Mouse (Mus musculus): Measurements from ENCODE around the gene Zfp64. TPM values are rescaled to one million over a fixed set of nuclear protein-coding genes. Genes with fewer than 3 reads are reported as not detected.

Zfp64 gene
- total and polyA plus RNA-seq, 3 experiments, result 20.0 to 37.0 (median 25.1) TPM

DNA sequence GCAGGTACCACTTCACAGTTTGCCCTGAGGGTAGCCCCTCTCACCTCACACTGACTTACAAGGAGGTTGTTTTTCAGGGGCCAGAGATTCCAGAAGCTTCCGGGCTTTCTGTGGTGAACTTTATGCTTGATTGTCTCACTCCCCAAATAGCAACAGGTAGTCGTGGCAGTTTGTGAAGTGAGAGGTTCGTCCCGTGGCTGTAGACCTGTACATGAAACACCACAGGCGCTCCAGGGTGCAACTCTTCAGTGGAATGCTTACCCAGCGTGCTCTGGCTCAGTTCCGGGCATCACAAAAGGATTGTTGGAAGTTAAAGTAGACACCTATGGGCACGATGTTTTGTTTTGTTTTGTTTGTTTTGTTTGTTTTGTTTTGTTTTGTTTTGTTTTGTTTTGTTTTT, 88.4 kb downstream of the Zfp64 start:
- TF ChIP-seq MAFK (IDR thresholded peaks at IDR 0.05; ENCODE audit: insufficient replicate concordance, low read length), result no peak
- no peak for TF ChIP-seq SMC3 (IDR thresholded peaks at IDR 0.05; ENCODE audit: low read depth, low read length)
- TF ChIP-seq IRF4 (IDR thresholded peaks at IDR 0.05; ENCODE audit: low read depth, low read length), result no peak
- TF ChIP-seq TBP (conservative IDR thresholded peaks at IDR 0.05; ENCODE audit: low read depth, low read length), result no peak
- no peak for TF ChIP-seq CHD2 (IDR thresholded peaks at IDR 0.05; ENCODE audit: low read length)
- TF ChIP-seq RAD21 (IDR thresholded peaks at IDR 0.05; ENCODE audit: low read depth, low read length), result no peak
- TF ChIP-seq MXI1 (IDR thresholded peaks at IDR 0.05; ENCODE audit: low read depth, low read length), result no peak
- TF ChIP-seq BHLHE40 (IDR thresholded peaks at IDR 0.05; ENCODE audit: low read depth, low read length), result no peak
- TF ChIP-seq CTCF (conservative IDR thresholded peaks at IDR 0.05 in 1 of 2, IDR thresholded peaks at IDR 0.05 in 1 of 2; ENCODE audit: low read depth in 2 of 2, low read length in 2 of 2), result no peak
- TF ChIP-seq ZKSCAN1 (IDR thresholded peaks at IDR 0.05; ENCODE audit: borderline replicate concordance, low read depth, low read length), result no peak
- TF ChIP-seq POLR2A (IDR thresholded peaks at IDR 0.05; ENCODE audit: low read depth, low read length), result no peak
- TF ChIP-seq CHD1 (IDR thresholded peaks at IDR 0.05; ENCODE audit: low read depth, low read length), result no peak
- TF ChIP-seq SIN3A (IDR thresholded peaks at IDR 0.05; ENCODE audit: low read length), result no peak
- TF ChIP-seq ETS1 (conservative IDR thresholded peaks at IDR 0.05; ENCODE audit: low read depth, low read length), result no peak
- Histone ChIP-seq H3K9ac (ENCODE audit: insufficient read depth, low read depth) (no peak overlapping the region), H3K4me2 (ENCODE audit: insufficient read depth, low read depth, poor library complexity, severe bottlenecking) (no peak overlapping the region), H3K4me1 (ENCODE audit: control insufficient read depth in 1 of 2, insufficient read depth in 2 of 2) (no peaks in the 10 kb centered on the region; a peak in 1 of 4 replicates), H3K27me3 (replicated peaks) (no peaks in the 10 kb centered on the region), H3K27ac (ENCODE audit: insufficient read depth, low read depth) (no peak overlapping the region), H3K79me2 (replicated peaks; ENCODE audit: control insufficient read depth, extremely low read depth, insufficient read depth, poor library complexity, severe bottlenecking) (no peaks in the 10 kb centered on the region), H3K4me3 (replicated peaks in 1 of 3; ENCODE audit: low read depth in 2 of 3, low read length in 2 of 3, poor library complexity in 1 of 3) (no peak overlapping the region), H3K36me3 (replicated peaks in 1 of 2; ENCODE audit: control insufficient read depth in 1 of 2, insufficient read depth in 1 of 2, low read length in 1 of 2) (no peaks in the 10 kb centered on the region), H3K9me3 (replicated peaks; ENCODE audit: low read length) (no peaks in the 10 kb centered on the region)
- in situ Hi-C loops (cut with MboI; ENCODE audit: low pct_ligation_motif_present, low pct_unique_long_range_greater_than_20kb, low sequenced_read_pairs), result loop anchor here (10.0 kb wide), 1 partner anchor 182 kb away; no protein-coding TSS in a partner anchor
- dilution Hi-C loops (cut with MboI; ENCODE audit: extremely low pct_ligation_motif_present, extremely low pct_unique_long_range_greater_than_20kb, low sequenced_read_pairs), result no loop called here
- no peak for DNase-seq (ENCODE audit: extremely low read depth)

DNA sequence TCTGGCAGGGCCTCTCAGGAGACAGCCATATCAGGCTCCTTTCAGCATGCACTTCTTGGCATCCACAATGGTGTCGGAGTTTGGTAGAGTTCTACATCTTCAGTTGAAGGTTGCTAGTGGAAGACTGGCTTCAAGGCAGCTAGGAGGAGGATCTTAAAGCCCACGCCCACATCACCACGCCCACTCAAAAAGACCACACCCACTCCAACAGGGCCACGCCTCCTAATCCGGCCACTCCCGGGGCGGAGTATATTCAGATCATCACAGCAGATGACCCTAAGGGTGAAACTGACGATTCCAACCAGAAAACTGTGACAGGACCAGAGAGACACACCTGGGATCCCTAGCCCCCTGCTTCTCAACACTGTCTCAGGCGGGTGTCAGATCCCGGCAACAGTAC, 89.0 kb downstream of the Zfp64 start:
- in situ Hi-C loops (cut with MboI; ENCODE audit: low pct_ligation_motif_present, low pct_unique_long_range_greater_than_20kb, low sequenced_read_pairs), result loop anchor here (10.0 kb wide), 1 partner anchor 182 kb away; no protein-coding TSS in a partner anchor
- Histone ChIP-seq H3K36me3 (replicated peaks in 1 of 2; ENCODE audit: control insufficient read depth in 1 of 2, insufficient read depth in 1 of 2, low read length in 1 of 2) (no peaks in the 10 kb centered on the region), H3K4me2 (ENCODE audit: insufficient read depth, low read depth, poor library complexity, severe bottlenecking) (no peak overlapping the region), H3K4me1 (ENCODE audit: control insufficient read depth in 1 of 2, insufficient read depth in 2 of 2) (no peaks in the 10 kb centered on the region; a peak in 1 of 4 replicates), H3K27me3 (replicated peaks) (no peaks in the 10 kb centered on the region), H3K27ac (ENCODE audit: insufficient read depth, low read depth) (no peak overlapping the region), H3K9ac (ENCODE audit: insufficient read depth, low read depth) (no peak overlapping the region), H3K4me3 (replicated peaks in 1 of 3; ENCODE audit: low read depth in 2 of 3, low read length in 2 of 3, poor library complexity in 1 of 3) (no peak overlapping the region), H3K79me2 (replicated peaks; ENCODE audit: control insufficient read depth, extremely low read depth, insufficient read depth, poor library complexity, severe bottlenecking) (no peaks in the 10 kb centered on the region), H3K9me3 (replicated peaks; ENCODE audit: low read length) (no peaks in the 10 kb centered on the region)
- dilution Hi-C loops (cut with MboI; ENCODE audit: extremely low pct_ligation_motif_present, extremely low pct_unique_long_range_greater_than_20kb, low sequenced_read_pairs), result no loop called here
- no peak for DNase-seq (ENCODE audit: extremely low read depth)
- TF ChIP-seq IRF4 (IDR thresholded peaks at IDR 0.05; ENCODE audit: low read depth, low read length) (no peak), KAT2A (IDR thresholded peaks at IDR 0.05; ENCODE audit: insufficient replicate concordance, low read length) (no peak), CHD2 (IDR thresholded peaks at IDR 0.05; ENCODE audit: low read length) (no peak), ZC3H11A (IDR thresholded peaks at IDR 0.05; ENCODE audit: low read depth, low read length) (no peak), JUN (IDR thresholded peaks at IDR 0.05; ENCODE audit: insufficient read depth, low read depth, low read length) (no peak), SMC3 (IDR thresholded peaks at IDR 0.05; ENCODE audit: low read depth, low read length) (no peak), RAD21 (IDR thresholded peaks at IDR 0.05; ENCODE audit: low read depth, low read length) (no peak), NRF1 (IDR thresholded peaks at IDR 0.05; ENCODE audit: low read depth, low read length) (no peak), MAZ (IDR thresholded peaks at IDR 0.05; ENCODE audit: low read depth, low read length) (no peak)

All from CH12.LX (cell line).